Mouse (Mus musculus) CH12.LX (cell line): ENCODE data around the gene Mvk.

Source experiments
- CHD2 ChIP-seq: IDR thresholded peaks from 2 replicates; pipeline ENCODE4 v1.6.1; 2011; ENCODE audit warnings: low read length, improper control_type of control experiment
- HCFC1 ChIP-seq: IDR thresholded peaks from 2 replicates; pipeline ENCODE4 v1.6.1; 2012; ENCODE audit warnings: low read depth, mild to moderate bottlenecking, inconsistent platforms, low read length, improper control_type of control experiment
- POLR2A ChIP-seq: IDR thresholded peaks from 2 replicates; pipeline ENCODE4 v1.6.1; 2011; ENCODE audit warnings: low read depth, mild to moderate bottlenecking, improper control_type of control experiment, low read length

- TF ChIP-seq HCFC1 (no peak), CHD2 (no peak), POLR2A (no peak)
Measured at GRCm38 (mm10) chr5:114478267-114478666, 34.2 kb downstream of the Mvk start.
